Mouse (Mus musculus) megakaryocyte, embryonic 14.5 days (primary cell): Measurements from ENCODE around the gene Myo1h.

Experiments
- FLI1 ChIP-seq: IDR thresholded peaks from 2 replicates; pipeline ENCODE4 v1.6.1; 2012; ENCODE audit warnings: low read length, inconsistent platforms, mixed read lengths
- GATA1 ChIP-seq: IDR thresholded peaks from 3 replicates; pipeline ENCODE4 v1.6.1; 2012; ENCODE audit warnings: mixed read lengths, low read length, inconsistent platforms, borderline replicate concordance

GRCm38 (mm10) chr5:114306496-114306895 is 17.5 kb downstream of the Myo1h start:
- TF ChIP-seq GATA1, result no peak
- TF ChIP-seq FLI1, result no peak
